Mouse (Mus musculus) bone marrow, adult 2 months (tissue): ENCODE data around the gene Rnase2b. TPM values are rescaled to one million over a fixed set of nuclear protein-coding genes. Genes with fewer than 3 reads are reported as not detected.
"Not testable (repeated sequence)": the region's sequence is repeated elsewhere in the genome, so short reads cannot be mapped to it uniquely, and the experiment has no call there.

Experiments used
- H3K27ac ChIP-seq: fragments of 200-500 bp; 2 replicates; pipeline ENCODE4 v1.5.1; 2012; ENCODE audit warnings: low read depth, mild to moderate bottlenecking, control low read depth, inconsistent platforms, low read length; ENCODE audit not compliant: control insufficient read depth, poor library complexity, insufficient read depth
- H3K4me1 ChIP-seq: fragments of 200-500 bp; 2 replicates; pipeline ENCODE4 v1.6.1; 2011; ENCODE audit warnings: low read length; ENCODE audit not compliant: control insufficient read depth, insufficient read depth
- H3K4me3 ChIP-seq: fragments of 200-500 bp; replicated peaks from 2 replicates; pipeline ENCODE3; 2011; ENCODE audit warnings: mild to moderate bottlenecking, low read depth, low read length, control low read depth; ENCODE audit not compliant: control insufficient read depth
- CTCF ChIP-seq: fragments of 200-500 bp; IDR thresholded peaks from 2 replicates; pipeline ENCODE4 v1.5.1; 2011; ENCODE audit warnings: low read length, control low read depth; ENCODE audit not compliant: control insufficient read depth, insufficient read depth
- POLR2A ChIP-seq: fragments of 200-500 bp; IDR thresholded peaks from 2 replicates; pipeline ENCODE4 v1.6.1; 2011; ENCODE audit warnings: low read depth, mild to moderate bottlenecking, control low read depth, low read length, borderline replicate concordance; ENCODE audit not compliant: control insufficient read depth
- WGBS: fragments of 180-500 bp; shearing (Covaris S2); methylation state at CpG from one replicate; pipeline ENCODE4 v1.1.7; 2018; 5-methylcytosine and 5-hydroxymethylcytosine counted together
- polyA plus RNA-seq: library from polyadenylated mRNA; stranded (reverse); fragments of >200 nt; gene quantifications from 2 replicates; pipeline ENCODE4 v1.2.4, GENCODE M21; 2011; ENCODE audit warnings: low replicate concordance; ENCODE audit not compliant: missing spikeins, insufficient read depth, insufficient read length

The Rnase2b gene
- polyA plus RNA-seq, 1 experiment = not detected

DNA sequence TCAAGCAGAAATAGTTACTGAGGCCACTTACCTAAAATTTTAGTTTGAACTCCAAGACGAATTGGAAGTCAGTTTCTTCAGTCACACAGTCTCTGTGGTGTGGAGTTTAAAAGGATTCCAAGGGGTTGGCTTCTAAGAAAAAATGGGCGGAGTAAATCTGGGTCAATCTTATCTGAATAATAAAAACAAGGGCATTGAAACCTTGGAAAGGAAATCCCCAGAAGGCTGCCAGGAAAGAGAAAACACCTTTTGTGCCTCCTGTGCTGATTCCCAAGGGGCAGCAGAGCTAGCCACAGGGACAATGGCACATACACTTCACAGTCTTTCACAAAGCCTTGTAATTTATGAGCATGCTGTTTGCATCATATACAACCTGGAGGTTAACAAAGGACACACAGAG lies 15.4 kb upstream of the Rnase2b start, which contains the start of gene Rnase1:
Gene Rnase1 (minus strand): TSS at position 101 of the 400 bp plus-strand sequence.
- Histone ChIP-seq H3K27ac (no peak within 1 kb of the TSS), H3K4me1 (no peaks in the 10 kb centered on the region; the same call in 1 of the 2 replicates), H3K4me3 (no peak within 1 kb of the TSS)
- 83% methylated on average over 2 of the region's 2 CpGs for WGBS
- TF ChIP-seq POLR2A = no peak
- TF ChIP-seq CTCF = no peak

DNA sequence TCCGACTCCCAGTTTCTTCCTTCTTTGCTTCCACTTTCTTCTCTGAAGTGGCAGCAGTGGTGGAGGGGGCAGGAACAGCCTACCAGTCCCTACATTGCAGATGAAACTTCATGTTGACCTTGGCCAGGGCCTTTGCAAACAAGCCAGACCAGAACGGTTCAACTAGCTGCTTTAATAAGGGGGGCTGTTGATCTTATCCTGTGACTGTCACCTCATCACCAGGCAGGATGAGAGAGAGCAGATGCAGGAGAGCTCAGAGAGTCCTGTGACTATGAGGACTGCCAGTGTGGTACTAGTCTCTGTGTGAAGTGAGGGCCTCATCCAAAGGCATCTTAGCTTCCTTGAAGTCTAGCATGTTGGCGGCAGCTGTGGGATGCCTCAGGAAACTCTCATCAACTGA lies 14.1 kb upstream of the Rnase2b start:
- 84% methylated on average over 3 of the region's 3 CpGs for WGBS
- Histone ChIP-seq H3K4me1 (no peaks in the 10 kb centered on the region; the same call in 1 of the 2 replicates), H3K4me3 (no peak overlapping the region), H3K27ac (no peak overlapping the region)
- TF ChIP-seq CTCF = no peak
- no peak for TF ChIP-seq POLR2A

DNA sequence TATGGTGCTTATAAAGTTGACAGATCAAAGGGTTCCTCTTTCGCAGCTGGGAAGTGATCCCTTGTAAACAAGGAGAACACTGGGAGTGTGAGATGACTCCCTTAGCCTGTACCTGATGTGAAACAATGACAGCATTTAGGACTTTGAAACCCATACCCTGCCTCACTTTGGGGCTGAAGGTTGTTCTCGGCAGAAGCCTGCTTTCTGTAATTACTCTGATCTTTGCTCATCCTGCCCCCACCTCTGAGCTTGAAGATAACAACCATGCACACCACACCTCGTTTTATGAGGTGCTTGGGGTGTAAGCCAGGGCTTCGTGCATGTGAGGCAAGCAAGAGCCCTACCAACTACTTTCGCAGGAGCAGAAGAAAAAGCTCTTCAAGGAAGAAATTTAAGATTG lies 12.9 kb upstream of the Rnase2b start:
- no peak for TF ChIP-seq POLR2A
- no peak for TF ChIP-seq CTCF
- Histone ChIP-seq H3K4me1 (no peaks in the 10 kb centered on the region; the same call in 1 of the 2 replicates), H3K27ac (no peak overlapping the region), H3K4me3 (no peak overlapping the region)
- 70% methylated on average over 5 of the region's 5 CpGs for WGBS

DNA sequence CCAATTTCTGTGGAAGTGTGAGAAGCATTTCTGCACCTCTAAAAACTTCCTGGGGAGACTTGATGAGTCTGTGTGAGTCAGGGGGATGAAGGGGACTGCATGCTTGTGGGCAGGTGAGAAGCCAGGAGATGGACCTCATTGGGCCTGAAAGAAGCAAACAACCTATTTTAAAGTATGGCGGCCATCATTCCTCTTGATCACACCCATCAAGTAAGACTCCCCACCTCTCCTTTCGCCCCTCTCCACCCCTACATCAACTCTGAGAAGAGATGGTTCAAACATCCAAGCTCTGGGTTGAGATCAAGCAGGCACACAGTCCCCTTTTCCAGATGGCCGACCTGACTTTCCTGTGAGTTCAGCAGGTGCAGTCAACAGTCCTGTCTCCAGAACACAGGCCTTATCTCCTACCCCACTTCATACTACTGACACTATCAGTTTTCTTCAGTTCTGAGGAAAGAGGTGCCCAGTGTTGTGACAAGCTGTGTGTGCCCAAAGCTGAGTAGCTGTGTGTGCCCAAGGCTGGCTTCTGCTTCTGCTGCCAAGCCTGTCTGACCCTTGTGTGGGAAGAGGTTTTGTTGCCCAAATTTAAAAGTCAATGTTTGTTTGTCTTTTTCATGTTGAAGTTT lies 11.7 kb upstream of the Rnase2b start:
- no peaks in the 10 kb centered on the region; the same call in 1 of the 2 replicates for H3K4me1 ChIP-seq
- H3K27ac ChIP-seq = no peak overlapping the region
- WGBS = 78% methylated on average over 3 of the region's 3 CpGs

DNA sequence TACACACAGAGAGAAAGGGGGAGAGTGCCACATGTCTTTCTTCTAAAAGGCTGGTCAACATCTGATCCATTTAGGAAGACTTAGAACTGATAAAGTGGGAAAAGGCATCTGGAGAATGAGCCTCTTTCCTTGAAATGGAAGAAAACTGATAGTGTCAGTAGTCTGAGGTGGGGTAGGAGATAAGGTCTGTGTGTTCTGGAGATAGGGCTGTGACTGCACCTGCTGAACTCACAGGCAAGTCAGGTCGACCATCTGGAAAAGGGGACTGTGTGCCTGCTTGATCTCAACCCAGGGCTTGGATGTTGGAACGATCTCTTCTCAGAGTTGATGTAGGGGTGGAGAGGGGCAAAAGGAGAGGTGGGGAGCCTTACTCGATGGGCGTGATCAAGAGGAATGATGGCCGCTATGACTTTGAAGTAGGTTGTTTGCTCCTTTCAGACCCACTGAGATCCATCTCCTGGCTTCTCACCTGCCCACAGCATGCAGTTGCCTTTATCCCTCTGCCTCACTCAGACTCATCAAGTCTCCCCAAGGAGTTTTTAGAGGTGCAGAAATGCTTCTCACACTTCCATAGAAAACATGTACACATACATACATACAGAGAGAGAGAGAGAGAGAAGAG lies 9.7 kb upstream of the Rnase2b start:
- Histone ChIP-seq H3K27ac (no peak overlapping the region), H3K4me3 (no peak overlapping the region), H3K4me1 (peaks cover 1% of the 10 kb centered on the region; the same call in 1 of the 2 replicates)
- no peak for TF ChIP-seq POLR2A
- TF ChIP-seq CTCF = no peak
- 72% methylated on average over 5 of the region's 5 CpGs for WGBS

More for the DNA sequence above, 11.7 kb upstream of the Rnase2b start:
- no peak overlapping the region for H3K4me3 ChIP-seq
- TF ChIP-seq POLR2A (no peak), CTCF (no peak)

DNA sequence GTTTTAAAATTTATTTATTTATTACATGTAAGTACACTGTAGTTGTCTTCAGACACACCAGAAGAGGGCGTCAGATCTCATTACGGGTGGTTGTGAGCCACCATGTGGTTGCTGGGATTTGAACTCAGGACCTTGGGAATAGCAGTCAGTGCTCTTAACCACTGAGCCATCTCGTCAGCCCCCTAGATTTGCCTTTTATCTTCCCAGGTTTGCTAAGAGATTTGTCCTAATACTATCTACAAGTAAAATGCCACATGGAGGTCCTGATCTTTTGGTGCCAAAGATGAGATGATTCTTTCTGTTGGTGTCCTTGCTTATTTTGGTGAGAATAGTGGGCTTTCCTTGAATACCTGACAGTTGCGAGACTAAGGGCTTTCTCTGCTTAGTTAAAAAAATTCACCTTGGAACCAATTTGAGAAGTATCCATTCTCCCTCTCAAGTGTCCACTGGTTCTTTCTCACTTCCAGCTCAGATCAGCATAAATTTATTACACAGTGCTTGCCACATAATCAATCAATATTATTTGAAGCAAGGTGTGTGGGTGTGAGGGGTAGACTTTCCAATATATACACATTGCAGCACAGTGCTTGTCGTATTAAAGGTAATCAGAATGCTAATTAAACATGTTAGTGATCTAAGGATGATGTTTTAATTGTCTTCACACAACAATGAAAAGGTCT lies 5.9 kb upstream of the Rnase2b start:
- Histone ChIP-seq H3K4me1 (peaks cover 1% of the 10 kb centered on the region; the same call in 1 of the 2 replicates), H3K27ac (no peak overlapping the region), H3K4me3 (no peak overlapping the region)
- WGBS = 69% methylated on average over 5 of the region's 5 CpGs
- TF ChIP-seq CTCF (no peak), POLR2A (no peak)

DNA sequence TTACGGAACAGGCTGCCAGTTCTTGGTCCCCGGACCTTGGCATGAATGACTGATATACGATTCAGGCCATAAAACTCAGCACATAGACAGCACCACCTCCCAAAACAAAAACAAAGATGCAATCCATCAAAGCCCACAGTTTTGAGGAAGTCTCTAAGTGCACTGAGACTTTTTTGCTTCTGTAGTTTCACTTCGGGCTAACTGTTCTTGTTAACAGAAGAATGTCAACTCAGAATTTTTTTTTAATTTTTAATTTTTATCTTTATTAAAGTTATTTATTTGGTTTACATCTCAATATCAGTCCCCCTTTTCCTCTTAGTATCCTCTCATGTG lies 5.4 kb upstream of the Rnase2b start:
- H3K4me1 ChIP-seq = peaks cover 1% of the 10 kb centered on the region; the same call in 1 of the 2 replicates
- H3K27ac ChIP-seq = no peak overlapping the region
- H3K4me3 ChIP-seq = no peak overlapping the region
- 16% methylated on average over 4 of the region's 4 CpGs for WGBS
- TF ChIP-seq CTCF (no peak), POLR2A (no peak)

DNA sequence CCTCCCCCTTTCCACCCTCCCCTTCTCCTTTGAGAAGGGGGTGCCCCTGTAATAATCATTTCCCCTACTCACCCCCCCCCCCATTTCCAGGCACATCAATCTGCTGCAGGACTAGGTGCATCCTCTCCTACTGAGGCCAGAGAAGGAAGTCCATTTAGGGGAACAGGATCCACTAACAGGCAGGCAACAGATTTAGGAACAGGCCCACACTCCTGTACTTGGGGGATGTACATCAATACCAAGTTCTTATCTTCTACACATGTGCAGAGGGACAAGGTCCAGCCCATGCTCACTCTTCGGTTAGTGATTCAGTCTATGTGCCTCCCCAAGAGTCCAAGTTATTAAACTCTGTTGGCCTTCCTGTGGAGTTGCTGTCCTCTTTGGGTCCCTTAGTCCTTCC lies 5.0 kb upstream of the Rnase2b start:
- WGBS = 63% methylated on average over 1 of the region's 1 CpGs
- no peak overlapping the region for H3K4me3 ChIP-seq
- peaks cover 1% of the 10 kb centered on the region; the same call in 1 of the 2 replicates for H3K4me1 ChIP-seq
- no peak overlapping the region for H3K27ac ChIP-seq
- TF ChIP-seq POLR2A (no peak), CTCF (no peak)

DNA sequence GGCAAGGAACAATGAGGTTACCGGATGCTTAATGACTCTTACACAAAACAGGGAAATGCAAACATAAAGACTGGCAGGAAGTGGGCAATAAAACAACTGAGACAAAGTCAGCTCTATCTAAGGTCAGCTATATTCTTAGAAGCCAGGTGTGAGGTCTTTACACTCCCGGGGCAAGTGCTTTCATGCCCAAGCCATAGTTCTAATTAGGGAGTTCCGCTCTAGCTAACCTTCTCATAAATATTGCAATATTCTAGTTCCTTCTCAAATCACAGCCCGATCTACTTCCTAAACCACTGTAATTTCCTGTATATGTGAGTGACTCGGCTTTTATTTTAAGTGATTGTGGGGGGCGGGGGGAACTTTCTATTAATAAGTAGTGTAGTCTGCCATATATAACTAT lies 1.3 kb downstream of the Rnase2b start:
- not testable (repeated sequence) for H3K4me3 ChIP-seq, H3K27ac ChIP-seq, H3K4me1 ChIP-seq
- WGBS = 55% methylated on average over 6 of the region's 6 CpGs
